Mouse (Mus musculus) thymus, postnatal 0 days (tissue): ENCODE measurements around the gene Pla2g6. TPM values are rescaled to one million over a fixed set of nuclear protein-coding genes. Genes with fewer than 3 reads are reported as not detected.
A peak's percentile ranks its signal among the peaks of the same experiment; 100 is the strongest.

ENCODE experiments used
- DNase-seq: peaks from one replicate; pipeline ENCODE4 v3.0.0-alpha.2; 2015; ENCODE audit warnings: low spot score
- polyA plus RNA-seq: library from polyadenylated mRNA; unstranded; fragments of >200 nt; fragmentation: Nextera tagmentation; extraction: Ambion mirVana; gene quantifications from 2 replicates; pipeline ENCODE4 v1.2.1, GENCODE M21; 2015

The Pla2g6 gene
- polyA plus RNA-seq, 1 experiment from 2014 or later: 12.8 TPM

- DNase-seq: peak; percentile 73
Measured at GRCm38 (mm10) chr15:79280209-79280608, 48.0 kb downstream of the Pla2g6 start.

GRCm38 (mm10) chr15:79277728-79278127 is 50.5 kb downstream of the Pla2g6 start:
- no peak for DNase-seq

GRCm38 (mm10) chr15:79273020-79273419 is 55.2 kb downstream of the Pla2g6 start:
- no peak for DNase-seq

- DNase-seq: peak; percentile 77
Measured at GRCm38 (mm10) chr15:79271124-79271746, 57.0 kb downstream of the Pla2g6 start.

- DNase-seq: peak; percentile 92
Measured at GRCm38 (mm10) chr15:79270317-79271123, 57.7 kb downstream of the Pla2g6 start.

- no peak for DNase-seq
Measured at GRCm38 (mm10) chr15:79268521-79268920, 59.7 kb downstream of the Pla2g6 start.

- peak; percentile 25 for DNase-seq
Measured at GRCm38 (mm10) chr15:79265384-79265783, 62.8 kb downstream of the Pla2g6 start.

GRCm38 (mm10) chr15:79263726-79264125 is 64.5 kb downstream of the Pla2g6 start:
- no peak for DNase-seq

- no peak for DNase-seq
Measured at GRCm38 (mm10) chr15:79262786-79263309, 65.3 kb downstream of the Pla2g6 start.

- DNase-seq: peak; percentile 53
Measured at GRCm38 (mm10) chr15:79262375-79262774, 65.8 kb downstream of the Pla2g6 start.

GRCm38 (mm10) chr15:79261757-79262156 is 66.4 kb downstream of the Pla2g6 start:
- peak; percentile 34 for DNase-seq

- peak; percentile 52 for DNase-seq
Measured at GRCm38 (mm10) chr15:79261095-79261725, 67.0 kb downstream of the Pla2g6 start.

- no peak for DNase-seq
Measured at GRCm38 (mm10) chr15:79258521-79258920, 69.7 kb downstream of the Pla2g6 start.

GRCm38 (mm10) chr15:79254661-79255060 is 73.5 kb downstream of the Pla2g6 start, which contains the start of gene Slc16a8:
Slc16a8 (minus strand) TSS chr15:79254761.
- DNase-seq: no peak

- no peak for DNase-seq
Measured at GRCm38 (mm10) chr15:79252580-79252979, 75.6 kb downstream of the Pla2g6 start.

GRCm38 (mm10) chr15:79251781-79252491 is 76.3 kb downstream of the Pla2g6 start:
- no peak for DNase-seq

GRCm38 (mm10) chr15:79251168-79251567 is 77.0 kb downstream of the Pla2g6 start:
- DNase-seq: no peak

- no peak for DNase-seq
Measured at GRCm38 (mm10) chr15:79250236-79250635, 78.0 kb downstream of the Pla2g6 start.

GRCm38 (mm10) chr15:79245321-79245720 is 82.9 kb downstream of the Pla2g6 start:
- no peak for DNase-seq

- DNase-seq: no peak
Measured at GRCm38 (mm10) chr15:79244071-79244893, 83.9 kb downstream of the Pla2g6 start.
